Mouse (Mus musculus) erythroblast, embryonic 14.5 days (primary cell): ENCODE data around the gene Oscp1. TPM values are rescaled to one million over a fixed set of nuclear protein-coding genes. Genes with fewer than 3 reads are reported as not detected.

Experiments used
- H3K27me3 ChIP-seq: 2 replicates; pipeline ENCODE4 v1.6.1; 2012; ENCODE audit warnings: inconsistent platforms; ENCODE audit not compliant: control insufficient read depth
- H3K36me3 ChIP-seq: 2 replicates; pipeline ENCODE4 v1.6.1; 2012; ENCODE audit warnings: mild to moderate bottlenecking, inconsistent platforms; ENCODE audit not compliant: control insufficient read depth
- H3K4me1 ChIP-seq: 2 replicates; pipeline ENCODE4 v1.6.1; 2012; ENCODE audit warnings: inconsistent platforms; ENCODE audit not compliant: control insufficient read depth
- H3K4me3 ChIP-seq: replicated peaks from 2 replicates; pipeline ENCODE3; 2012; ENCODE audit warnings: moderate library complexity, mild to moderate bottlenecking, inconsistent platforms
- H3K9me3 ChIP-seq: 2 replicates; pipeline ENCODE4 v1.6.1; 2012; ENCODE audit warnings: low read length, inconsistent platforms, mixed read lengths; ENCODE audit not compliant: control insufficient read depth
- GATA1 ChIP-seq: IDR thresholded peaks from 2 replicates; pipeline ENCODE4 v1.6.1; 2012; ENCODE audit warnings: low read length, inconsistent platforms, mixed read lengths
- TAL1 ChIP-seq: IDR thresholded peaks from 3 replicates; pipeline ENCODE4 v1.6.1; 2012; ENCODE audit warnings: low read length, inconsistent platforms, mixed read lengths
- polyA plus RNA-seq: library from polyadenylated mRNA; stranded (reverse); fragments of >175 nt; gene quantifications from 2 replicates; pipeline ENCODE4 v1.2.3, GENCODE M21; 2012

The Oscp1 gene
- polyA plus RNA-seq, 1 experiment = not detected

- TF ChIP-seq TAL1 (no peak), GATA1 (no peak)
- no peaks in the 10 kb centered on the region for H3K36me3 ChIP-seq
- H3K27me3 ChIP-seq = no peaks in the 10 kb centered on the region
- no peak overlapping the region for H3K4me3 ChIP-seq
- no peaks in the 10 kb centered on the region for H3K9me3 ChIP-seq
- no peaks in the 10 kb centered on the region for H3K4me1 ChIP-seq
These were observed 23.0 kb upstream of the Oscp1 start for GRCm38 (mm10) chr4:126035413-126035812.

- Histone ChIP-seq H3K4me1 (peaks cover 26% of the 10 kb centered on the region), H3K9me3 (no peaks in the 10 kb centered on the region), H3K27me3 (no peaks in the 10 kb centered on the region), H3K4me3 (peak within 1 kb of the TSS; percentile 72), H3K36me3 (peaks cover 34% of the 10 kb centered on the region)
- no peak for TF ChIP-seq TAL1
- TF ChIP-seq GATA1 = no peak
These were observed 11.3 kb upstream of the Oscp1 start, which contains the start of gene Mrps15 for GRCm38 (mm10) chr4:126046851-126047585. Gene Mrps15, plus strand, starts transcription at chr4:126046925.

GRCm38 (mm10) chr4:126051617-126052016, 6.7 kb upstream of the Oscp1 start:
- no peaks in the 10 kb centered on the region for H3K27me3 ChIP-seq
- H3K36me3 ChIP-seq = peaks cover 73% of the 10 kb centered on the region
- H3K4me3 ChIP-seq = no peak overlapping the region
- H3K9me3 ChIP-seq = no peaks in the 10 kb centered on the region
- peaks cover 25% of the 10 kb centered on the region for H3K4me1 ChIP-seq
- TF ChIP-seq TAL1 (no peak), GATA1 (no peak)

- Histone ChIP-seq H3K9me3 (no peaks in the 10 kb centered on the region), H3K36me3 (peaks cover 36% of the 10 kb centered on the region), H3K4me1 (peaks cover 31% of the 10 kb centered on the region), H3K4me3 (peak overlapping the region; percentile 77), H3K27me3 (no peaks in the 10 kb centered on the region)
- TF ChIP-seq GATA1 = peak; percentile 38
- no peak for TF ChIP-seq TAL1
These were observed 895 bp upstream of the Oscp1 start for GRCm38 (mm10) chr4:126057207-126058133.

- Histone ChIP-seq H3K4me3 (peak overlapping the region; percentile 77), H3K9me3 (no peaks in the 10 kb centered on the region), H3K27me3 (no peaks in the 10 kb centered on the region), H3K4me1 (peaks cover 31% of the 10 kb centered on the region), H3K36me3 (peaks cover 24% of the 10 kb centered on the region)
- TF ChIP-seq GATA1 = no peak
- TF ChIP-seq TAL1 = no peak
These were observed 615 bp downstream of the Oscp1 start for GRCm38 (mm10) chr4:126058997-126059362.

GRCm38 (mm10) chr4:126062856-126063255, 4.5 kb downstream of the Oscp1 start:
- H3K4me1 ChIP-seq = peaks cover 15% of the 10 kb centered on the region
- H3K4me3 ChIP-seq = no peak overlapping the region
- TF ChIP-seq TAL1 = no peak
- no peak for TF ChIP-seq GATA1
- H3K27me3 ChIP-seq = no peaks in the 10 kb centered on the region
- H3K9me3 ChIP-seq = no peaks in the 10 kb centered on the region
- H3K36me3 ChIP-seq = no peaks in the 10 kb centered on the region

GRCm38 (mm10) chr4:126065241-126065640, 6.9 kb downstream of the Oscp1 start:
- no peaks in the 10 kb centered on the region for H3K4me1 ChIP-seq
- no peaks in the 10 kb centered on the region for H3K27me3 ChIP-seq
- no peaks in the 10 kb centered on the region for H3K9me3 ChIP-seq
- H3K4me3 ChIP-seq = no peak overlapping the region
- no peaks in the 10 kb centered on the region for H3K36me3 ChIP-seq
- TF ChIP-seq TAL1 = no peak
- no peak for TF ChIP-seq GATA1

- TF ChIP-seq GATA1 (no peak), TAL1 (no peak)
- Histone ChIP-seq H3K27me3 (no peaks in the 10 kb centered on the region), H3K9me3 (no peaks in the 10 kb centered on the region), H3K4me1 (no peaks in the 10 kb centered on the region), H3K36me3 (no peaks in the 10 kb centered on the region), H3K4me3 (no peak overlapping the region)
These were observed 9.2 kb downstream of the Oscp1 start for GRCm38 (mm10) chr4:126067401-126068077.

- no peak overlapping the region for H3K4me3 ChIP-seq
- TF ChIP-seq TAL1 (no peak), GATA1 (no peak)
- no peaks in the 10 kb centered on the region for H3K36me3 ChIP-seq
- no peaks in the 10 kb centered on the region for H3K4me1 ChIP-seq
- H3K9me3 ChIP-seq = no peaks in the 10 kb centered on the region
- H3K27me3 ChIP-seq = no peaks in the 10 kb centered on the region
These were observed 10.5 kb downstream of the Oscp1 start for GRCm38 (mm10) chr4:126068842-126069241.
